Mouse (Mus musculus) intestine, embryonic 16.5 days (tissue): ENCODE results near the gene Dpp9. TPM values are rescaled to one million over a fixed set of nuclear protein-coding genes. Genes with fewer than 3 reads are reported as not detected.

Experiments used
- ATAC-seq: fragments of 200-750 bp; cut with Nextera tagmentation; 2 replicates; pipeline ENCODE4 v1.8.0; 2017; ENCODE audit warnings: moderate TSS enrichment, moderate library complexity
- H3K27ac ChIP-seq: fragments of 300-500 bp; sonication (generic); 2 replicates; pipeline ENCODE4 v1.5.1; 2014; ENCODE audit warnings: mild to moderate bottlenecking, low read length
- H3K27me3 ChIP-seq: fragments of 300-500 bp; sonication (generic); replicated peaks from 2 replicates; pipeline ENCODE4 v1.6.1; 2014; ENCODE audit warnings: low read length, control low read depth, mixed read lengths; ENCODE audit not compliant: control insufficient read depth, insufficient read depth
- H3K36me3 ChIP-seq: fragments of 300-500 bp; sonication (generic); 2 replicates; pipeline ENCODE4 v1.6.1; 2014; ENCODE audit warnings: low read length, control low read depth; ENCODE audit not compliant: control insufficient read depth, insufficient read depth
- H3K4me1 ChIP-seq: fragments of 300-500 bp; sonication (generic); 2 replicates; pipeline ENCODE4 v1.6.1; 2014; ENCODE audit warnings: low read length, control low read depth, mixed read lengths; ENCODE audit not compliant: control insufficient read depth, insufficient read depth
- H3K4me2 ChIP-seq: fragments of 300-500 bp; sonication (generic); 2 replicates; pipeline ENCODE4 v1.6.1; 2014; ENCODE audit warnings: low read depth, low read length, control low read depth
- H3K4me3 ChIP-seq: fragments of 300-500 bp; sonication (generic); 2 replicates; pipeline ENCODE4 v1.5.1; 2014; ENCODE audit warnings: mild to moderate bottlenecking, low read length
- H3K9ac ChIP-seq: fragments of 300-500 bp; sonication (generic); 2 replicates; pipeline ENCODE4 v1.6.1; 2014; ENCODE audit warnings: low read depth, low read length
- H3K9me3 ChIP-seq: fragments of 300-500 bp; sonication (generic); 2 replicates; pipeline ENCODE4 v1.6.1; 2016; ENCODE audit warnings: low read length, control low read depth; ENCODE audit not compliant: control insufficient read depth
- WGBS: fragments of 180-500 bp; shearing (Covaris S2); extraction: QIAGEN DNeasy Blood & Tissue Kit; methylation state at CpG from one replicate; pipeline ENCODE4 v1.1.7; 2014; 5-methylcytosine and 5-hydroxymethylcytosine counted together
- polyA plus RNA-seq: library from polyadenylated mRNA; unstranded; fragments of >200 nt; fragmentation: Nextera tagmentation; extraction: Ambion mirVana; gene quantifications from 2 replicates; pipeline ENCODE4 v1.2.1, GENCODE M21; 2015

Gene Dpp9
- polyA plus RNA-seq, 1 experiment from 2014 or later, result 33.5 TPM

DNA sequence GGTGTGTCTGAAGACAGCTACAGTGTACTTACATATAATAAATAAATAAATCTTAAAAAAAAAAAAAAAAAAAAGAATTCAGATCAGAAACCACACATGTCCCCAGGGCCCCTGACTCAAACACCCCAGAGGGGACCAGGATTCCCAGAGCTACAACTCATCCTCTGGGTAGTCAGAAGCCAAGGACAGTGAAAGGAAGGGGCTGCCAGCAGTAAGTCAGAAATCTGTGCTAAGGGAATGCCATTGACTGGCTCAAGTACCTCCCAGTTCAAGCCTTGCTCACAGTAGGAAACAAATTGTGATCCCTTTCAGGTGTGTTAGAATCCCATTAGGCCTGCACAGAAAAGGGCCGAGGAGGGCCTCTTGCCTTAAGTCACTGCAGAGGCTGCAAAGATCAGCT is 4.5 kb downstream of the Dpp9 start:
- Histone ChIP-seq H3K4me1 (peaks cover 16% of the 10 kb centered on the region), H3K27me3 (no peaks in the 10 kb centered on the region), H3K4me3 (no peak overlapping the region), H3K27ac (no peak overlapping the region), H3K36me3 (peaks cover 10% of the 10 kb centered on the region; the same call in 1 of the 2 replicates), H3K9me3 (no peaks in the 10 kb centered on the region), H3K4me2 (no peak overlapping the region), H3K9ac (no peak overlapping the region)
- WGBS, result 88% methylated on average over 1 of the region's 1 CpGs
- no peak for ATAC-seq

DNA sequence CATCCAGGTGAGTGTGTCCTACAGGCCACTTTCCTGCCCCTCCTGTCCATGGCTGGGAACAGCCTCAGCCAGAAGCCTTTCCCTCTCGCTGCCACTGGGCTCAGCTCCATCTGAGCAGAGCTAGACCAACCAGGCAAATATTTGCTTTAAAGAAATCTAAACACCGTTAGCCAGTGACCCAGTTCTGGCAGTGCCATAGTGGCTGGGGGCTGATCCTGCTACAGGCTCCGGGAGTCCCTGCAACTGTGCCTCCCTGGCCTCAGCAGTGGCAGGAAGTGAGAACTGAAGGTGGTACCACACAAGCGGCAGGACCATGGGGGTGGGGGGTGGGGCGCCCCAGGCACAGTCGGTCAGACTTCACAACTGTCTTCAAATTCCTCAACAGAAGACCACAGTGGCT is 6.0 kb downstream of the Dpp9 start:
- no peak overlapping the region for H3K4me3 ChIP-seq
- peaks cover 11% of the 10 kb centered on the region for H3K4me1 ChIP-seq
- 29% methylated on average over 6 of the region's 6 CpGs for WGBS
- H3K4me2 ChIP-seq, result no peak overlapping the region
- no peak overlapping the region for H3K27ac ChIP-seq
- peak; percentile 63 for ATAC-seq
- no peak overlapping the region for H3K9ac ChIP-seq
- no peaks in the 10 kb centered on the region for H3K9me3 ChIP-seq
- H3K27me3 ChIP-seq, result no peaks in the 10 kb centered on the region
- peaks cover 15% of the 10 kb centered on the region; the same call in 1 of the 2 replicates for H3K36me3 ChIP-seq

DNA sequence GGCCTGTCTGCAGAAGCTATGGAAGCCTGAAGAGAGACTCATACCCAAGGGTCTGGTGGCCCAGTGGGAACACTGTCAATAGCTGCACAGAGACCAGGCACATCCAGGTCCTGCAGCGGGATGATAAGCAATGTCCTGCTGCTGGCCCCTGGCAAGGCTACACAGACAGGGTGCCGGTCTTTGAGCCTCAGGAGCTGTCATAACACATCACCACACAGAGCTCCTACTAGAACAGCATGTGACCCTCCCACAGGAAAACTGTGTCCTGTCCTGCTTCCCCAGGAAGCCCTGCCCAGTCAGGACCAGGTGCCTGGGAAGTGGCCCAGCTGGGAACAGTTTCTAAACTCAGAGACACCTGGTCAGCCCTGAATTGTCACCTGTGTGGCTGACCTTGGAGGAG is 7.6 kb downstream of the Dpp9 start:
- Histone ChIP-seq H3K27ac (0 out of 2 replicates have a peak overlapping the region, but pooled peaks have one; percentile 17), H3K4me2 (no peak overlapping the region), H3K9me3 (no peaks in the 10 kb centered on the region), H3K4me3 (no peak overlapping the region), H3K36me3 (peaks cover 21% of the 10 kb centered on the region), H3K4me1 (peaks cover 10% of the 10 kb centered on the region; the same call in 1 of the 2 replicates), H3K9ac (no peak overlapping the region), H3K27me3 (no peaks in the 10 kb centered on the region)
- WGBS, result 77% methylated on average over 2 of the region's 2 CpGs
- ATAC-seq, result no peak

DNA sequence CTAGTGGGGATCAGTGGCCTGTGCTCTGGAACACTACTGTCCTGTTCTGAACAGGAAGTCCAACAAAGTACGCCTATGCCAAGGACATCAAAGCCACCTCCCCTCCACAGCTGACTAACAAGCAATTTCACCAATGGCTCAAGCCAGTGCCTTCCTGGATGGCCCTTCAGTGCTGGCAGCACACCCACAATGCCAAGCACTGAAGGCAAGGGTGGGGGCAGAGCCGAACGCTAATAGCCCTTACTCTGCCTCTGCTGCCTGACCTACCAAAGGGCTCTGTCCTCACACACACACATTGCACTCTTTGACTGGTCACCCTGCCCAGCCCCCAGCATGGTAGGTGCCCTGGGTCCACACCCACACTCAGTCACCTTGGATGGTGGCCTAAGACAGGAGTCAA is 9.9 kb downstream of the Dpp9 start:
- H3K4me2 ChIP-seq, result no peak overlapping the region
- H3K27ac ChIP-seq, result no peak overlapping the region
- WGBS, result 93% methylated on average over 3 of the region's 3 CpGs
- peaks cover 10% of the 10 kb centered on the region; the same call in 1 of the 2 replicates for H3K4me1 ChIP-seq
- no peak overlapping the region for H3K4me3 ChIP-seq
- no peak overlapping the region for H3K9ac ChIP-seq
- no peaks in the 10 kb centered on the region for H3K27me3 ChIP-seq
- no peak for ATAC-seq
- H3K9me3 ChIP-seq, result no peaks in the 10 kb centered on the region
- H3K36me3 ChIP-seq, result peaks cover 41% of the 10 kb centered on the region

- peaks cover 10% of the 10 kb centered on the region; the same call in 1 of the 2 replicates for H3K4me1 ChIP-seq
- WGBS, result 90% methylated on average over 9 of the region's 9 CpGs
- no peak overlapping the region for H3K9ac ChIP-seq
- no peak overlapping the region for H3K27ac ChIP-seq
- no peak overlapping the region for H3K4me2 ChIP-seq
- no peak overlapping the region for H3K4me3 ChIP-seq
- no peaks in the 10 kb centered on the region for H3K9me3 ChIP-seq
- peaks cover 40% of the 10 kb centered on the region for H3K36me3 ChIP-seq
- ATAC-seq, result no peak
- no peaks in the 10 kb centered on the region for H3K27me3 ChIP-seq
Measured at GRCm38 (mm10) chr17:56207963-56208530, 10.7 kb downstream of the Dpp9 start.

DNA sequence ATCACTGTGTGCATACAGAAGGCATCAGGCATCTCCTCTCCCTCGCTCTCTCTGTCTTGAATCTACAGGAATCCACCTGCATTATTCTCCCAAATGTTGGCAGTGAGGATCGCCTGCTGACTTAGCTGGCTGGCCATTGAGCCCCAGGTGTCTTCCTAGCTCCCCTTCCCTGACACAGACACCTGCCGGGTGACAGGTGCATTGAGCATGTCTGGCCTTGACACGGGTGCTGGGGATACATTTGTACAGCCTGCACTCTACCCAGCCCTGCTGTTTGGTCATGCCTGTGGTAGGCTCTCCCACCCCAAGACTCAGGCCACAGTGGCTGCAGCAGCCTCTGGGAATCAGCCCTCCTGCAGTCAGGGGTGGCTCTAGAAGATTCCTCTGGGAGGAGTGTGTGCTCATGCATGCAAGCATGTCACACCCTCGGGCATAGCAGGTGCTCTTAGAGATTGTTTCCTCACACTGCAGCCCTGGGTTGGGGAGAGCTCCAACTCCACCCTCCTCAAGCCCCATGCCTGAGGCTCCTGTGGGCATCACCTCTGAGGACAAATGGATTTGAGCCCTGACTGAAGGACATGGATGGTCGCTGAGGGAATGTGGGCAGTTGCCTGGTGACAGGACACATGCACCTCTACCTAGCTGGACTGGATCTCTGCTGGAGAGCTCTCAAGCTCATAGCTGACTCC is 11.6 kb downstream of the Dpp9 start:
- Histone ChIP-seq H3K4me2 (no peak overlapping the region), H3K4me1 (peaks cover 10% of the 10 kb centered on the region; the same call in 1 of the 2 replicates), H3K27ac (0 out of 2 replicates have a peak overlapping the region, but pooled peaks have one; percentile 50), H3K4me3 (no peak overlapping the region), H3K9ac (no peak overlapping the region), H3K27me3 (no peaks in the 10 kb centered on the region), H3K9me3 (no peaks in the 10 kb centered on the region), H3K36me3 (peaks cover 39% of the 10 kb centered on the region)
- WGBS, result 69% methylated on average over 6 of the region's 6 CpGs
- ATAC-seq, result peak; percentile 12; the same call in 1 of the 2 replicates

DNA sequence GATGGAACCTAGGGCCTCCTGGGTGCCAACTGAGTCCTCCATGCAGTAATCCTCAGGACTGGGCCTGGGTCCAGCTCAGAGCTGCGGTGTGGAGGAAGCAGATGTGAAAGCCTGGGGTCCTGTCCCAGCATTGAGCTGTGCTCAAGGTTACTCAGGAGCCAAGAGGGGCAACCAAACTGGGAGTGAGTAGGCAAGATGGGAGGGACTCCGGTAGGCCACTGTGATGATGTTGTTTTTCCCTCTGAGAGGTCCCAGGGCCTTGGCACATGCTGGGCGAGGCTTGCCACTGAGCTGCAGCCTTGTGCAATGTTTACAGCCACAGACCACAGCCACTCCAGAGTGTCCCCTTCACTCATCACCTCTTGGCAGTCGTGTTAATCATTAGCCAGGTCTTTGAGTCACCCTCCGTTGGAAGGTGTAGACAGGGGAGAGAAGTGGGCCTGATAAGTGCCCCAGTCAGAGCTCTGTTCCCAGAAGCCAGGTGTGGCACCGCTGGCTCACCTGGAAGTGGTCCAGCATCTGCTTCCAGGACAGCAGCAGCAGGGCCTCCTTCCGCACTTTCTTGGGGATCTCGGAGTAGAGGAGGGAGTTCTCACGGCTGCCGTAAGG is 12.3 kb downstream of the Dpp9 start:
- H3K4me3 ChIP-seq, result no peak overlapping the region
- no peaks in the 10 kb centered on the region for H3K9me3 ChIP-seq
- peaks cover 41% of the 10 kb centered on the region for H3K36me3 ChIP-seq
- ATAC-seq, result peak; percentile 98
- peak overlapping the region; percentile 50; the same call in 1 of the 2 replicates for H3K27ac ChIP-seq
- WGBS, result 66% methylated on average over 10 of the region's 10 CpGs
- H3K9ac ChIP-seq, result no peak overlapping the region
- no peaks in the 10 kb centered on the region for H3K27me3 ChIP-seq
- H3K4me1 ChIP-seq, result peaks cover 10% of the 10 kb centered on the region; the same call in 1 of the 2 replicates
- H3K4me2 ChIP-seq, result no peak overlapping the region

- Histone ChIP-seq H3K4me3 (no peak overlapping the region), H3K4me1 (peaks cover 10% of the 10 kb centered on the region; the same call in 1 of the 2 replicates), H3K4me2 (no peak overlapping the region), H3K9me3 (no peaks in the 10 kb centered on the region), H3K36me3 (peaks cover 38% of the 10 kb centered on the region), H3K27me3 (no peaks in the 10 kb centered on the region), H3K27ac (no peak overlapping the region), H3K9ac (no peak overlapping the region)
- WGBS, result 63% methylated on average over 3 of the region's 3 CpGs
- no peak for ATAC-seq
Measured at GRCm38 (mm10) chr17:56203729-56204128, 15.0 kb downstream of the Dpp9 start.

DNA sequence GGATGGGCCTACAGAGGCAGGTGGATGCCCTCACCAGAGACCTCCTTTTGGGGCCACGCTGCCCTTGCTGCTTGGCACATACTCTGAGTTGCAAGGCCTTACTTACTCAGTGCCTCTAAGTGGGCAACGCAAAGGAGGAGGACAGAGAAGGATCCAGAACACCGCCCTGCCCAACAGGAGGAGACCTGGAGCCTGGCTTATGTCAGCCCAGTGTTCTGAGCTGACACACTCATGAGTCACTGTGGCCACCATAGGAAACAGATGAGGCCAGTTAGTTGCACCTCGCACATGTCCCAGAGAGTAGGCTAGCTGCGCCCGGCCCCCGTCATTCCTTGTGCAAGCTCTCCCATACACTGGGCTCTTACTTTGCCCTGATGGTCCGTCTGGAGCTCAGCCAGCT is 16.2 kb downstream of the Dpp9 start:
- Histone ChIP-seq H3K4me2 (no peak overlapping the region), H3K4me1 (peaks cover 7% of the 10 kb centered on the region; the same call in 1 of the 2 replicates), H3K4me3 (no peak overlapping the region), H3K27me3 (no peaks in the 10 kb centered on the region), H3K36me3 (peaks cover 44% of the 10 kb centered on the region), H3K27ac (no peak overlapping the region), H3K9me3 (no peaks in the 10 kb centered on the region), H3K9ac (no peak overlapping the region)
- no peak for ATAC-seq
- 96% methylated on average over 8 of the region's 8 CpGs for WGBS
